Mouse (Mus musculus) thymus, adult 2 months (tissue): ENCODE results near the gene Golga7b.

Experiments
- CTCF ChIP-seq: fragments of 200-500 bp; IDR thresholded peaks from 2 replicates; pipeline ENCODE4 v1.5.1; 2012; ENCODE audit warnings: mild to moderate bottlenecking, control low read depth, low read length, moderate library complexity, borderline replicate concordance; ENCODE audit not compliant: control insufficient read depth, poor library complexity, insufficient read depth; ENCODE audit errors: extremely low read depth
- POLR2A ChIP-seq: fragments of 200-500 bp; IDR thresholded peaks from 2 replicates; pipeline ENCODE4 v1.6.1; 2012; ENCODE audit warnings: mild to moderate bottlenecking, low read length, control low read depth, moderate library complexity; ENCODE audit not compliant: control insufficient read depth, poor library complexity, insufficient read depth; ENCODE audit errors: extremely low read depth

GRCm38 (mm10) chr19:42237602-42238340, 9.6 kb upstream of the Golga7b start:
- no peak for TF ChIP-seq CTCF
- TF ChIP-seq POLR2A = no peak
